Mouse (Mus musculus) heart, postnatal 36 days (tissue): ENCODE data around the gene Olfr676. TPM values are rescaled to one million over a fixed set of nuclear protein-coding genes. Genes with fewer than 3 reads are reported as not detected.
"Not testable (repeated sequence)": the region's sequence is repeated elsewhere in the genome, so short reads cannot be mapped to it uniquely, and the experiment has no call there.

ENCODE experiments used
- DNase-seq, 2 experiments: peaks; one replicate each; pipeline ENCODE4 v3.0.0; 2021 to 2022
- intact Hi-C: fragments of 180-260 bp; cut with DNase I; formaldehyde crosslinking; loops from one replicate; pipeline ENCODE4 v1.15.1; 2025
- total RNA-seq, 2 experiments: library from RNA; stranded (reverse); gene quantifications; 2 replicates each; pipeline ENCODE4 v1.2.3; 2021

Gene Olfr676
- not detected for total RNA-seq

DNA sequence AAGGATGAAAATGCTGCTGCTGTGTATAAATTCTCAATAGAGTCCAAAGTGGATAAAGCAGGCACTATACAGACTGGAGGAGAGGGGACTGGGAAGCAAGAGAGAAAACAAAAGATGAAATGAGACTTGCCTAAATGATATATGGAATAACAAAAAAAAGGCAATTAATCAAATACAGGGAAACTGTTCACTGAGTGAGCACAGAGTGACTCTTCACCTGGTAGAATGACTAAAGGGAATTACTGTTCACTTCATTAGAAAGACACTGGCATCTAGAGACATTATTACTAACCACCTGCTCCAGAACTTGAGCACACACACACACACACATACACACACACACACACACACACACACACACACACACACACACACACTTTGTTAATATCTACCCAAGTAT is at the start of gene Olfr676:
Gene Olfr676 (plus strand): TSS at position 301 of the 400 bp plus-strand sequence.
- intact Hi-C loops, result no loop called here
- DNase-seq, result no peak

- no peak for DNase-seq
- intact Hi-C loops, result no loop called here
Observed at GRCm38 (mm10) chr7:105001929-105002328, 30.6 kb upstream of the Olfr676 start, which contains the start of gene Olfr672. TSS of gene Olfr672 (minus strand) at chr7:105002029.

DNA sequence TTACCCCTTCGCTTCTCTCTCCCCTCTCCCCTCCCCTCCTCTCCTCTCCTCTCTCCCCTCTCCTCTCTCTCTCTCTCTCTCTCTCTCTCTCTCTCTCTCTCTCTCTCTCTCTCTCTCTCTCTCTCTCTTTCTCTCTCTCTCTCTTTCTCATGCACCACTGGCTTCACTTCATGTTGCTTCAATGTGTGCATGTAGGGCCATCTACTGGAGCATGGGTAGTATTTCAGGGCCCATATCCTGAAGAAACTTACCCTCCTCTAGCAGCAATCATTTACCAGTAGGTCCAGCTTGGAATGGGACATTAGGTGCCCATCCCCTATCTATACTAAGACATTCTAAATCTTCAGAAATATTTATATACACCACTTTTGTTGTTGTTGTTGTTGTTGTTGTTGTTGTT is 10.0 kb upstream of the Olfr676 start:
- no peak for DNase-seq
- intact Hi-C loops, result no loop called here

DNA sequence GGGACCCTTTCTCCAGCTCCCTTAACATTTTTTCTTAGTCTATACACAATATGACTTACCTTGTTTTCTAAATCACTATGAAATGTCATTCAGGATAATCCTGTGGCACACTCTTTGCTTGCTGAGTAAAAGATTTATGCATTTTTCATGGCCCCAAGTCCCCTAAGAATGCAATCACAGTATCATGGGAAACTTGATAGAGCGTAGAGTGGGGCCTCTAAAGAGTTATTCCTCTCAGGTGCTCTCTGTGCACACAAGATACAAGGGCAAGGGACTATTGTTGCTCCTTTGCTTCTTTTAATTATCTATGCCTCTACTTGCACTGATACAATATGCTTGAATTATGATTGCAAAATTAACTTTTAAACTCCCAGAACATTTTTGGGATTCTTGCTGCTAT is 4.1 kb upstream of the Olfr676 start, which contains the start of gene Olfr675:
Gene Olfr675 (minus strand): TSS at position 101 of the 400 bp plus-strand sequence.
- no peak for DNase-seq
- intact Hi-C loops, result no loop called here

DNA sequence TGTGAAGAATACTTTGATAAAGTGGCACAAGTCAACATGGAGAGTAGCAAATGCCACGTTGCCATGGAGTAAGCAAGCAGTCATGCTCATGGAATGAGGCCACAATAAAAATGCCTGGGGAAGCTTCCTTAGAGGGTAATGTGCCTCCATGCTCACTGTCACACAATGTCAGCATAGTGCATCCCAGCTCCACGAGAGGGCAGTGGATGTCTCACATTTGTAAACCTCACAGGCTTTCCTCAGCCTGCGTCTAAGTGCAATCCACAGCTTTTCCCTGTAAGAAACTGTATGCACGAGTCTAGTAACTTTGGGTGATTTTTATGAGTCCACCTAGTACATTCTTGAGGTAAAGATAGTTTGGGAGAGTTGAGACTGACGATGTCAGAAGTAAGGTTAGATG is 1.3 kb downstream of the Olfr676 start:
- DNase-seq, intact Hi-C loops: not testable (repeated sequence)

- no peak for DNase-seq
- intact Hi-C loops, result no loop called here
Observed at GRCm38 (mm10) chr7:105058951-105059350, 26.5 kb downstream of the Olfr676 start.

DNA sequence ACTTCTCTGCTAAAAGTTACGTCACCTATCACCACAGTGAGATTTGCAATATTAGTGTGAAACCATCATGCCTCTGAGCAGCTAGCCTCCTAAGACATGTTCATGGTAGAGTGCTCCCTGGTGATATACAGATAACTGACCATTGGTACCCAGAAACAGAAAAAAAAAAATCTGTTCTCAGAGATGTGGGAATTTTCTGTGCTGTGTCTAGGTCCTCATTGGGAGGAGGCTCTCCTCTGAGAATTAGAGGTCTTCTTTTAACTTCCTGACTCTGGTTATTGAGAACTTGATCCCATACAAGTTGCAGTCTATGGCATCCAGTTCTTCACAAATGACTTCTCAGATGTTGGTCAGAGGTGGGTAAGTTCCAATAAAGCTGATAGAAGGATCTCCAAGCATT is 31.7 kb downstream of the Olfr676 start, which contains the start of gene Olfr678:
Gene Olfr678 (plus strand): TSS at position 301 of the 400 bp plus-strand sequence.
- no peak for DNase-seq
- intact Hi-C loops, result no loop called here

GRCm38 (mm10) chr7:105080905-105081304 is 48.4 kb downstream of the Olfr676 start, which contains the start of gene Olfr679:
TSS of gene Olfr679 (plus strand) at chr7:105081205.
- intact Hi-C loops, result no loop called here

More at GRCm38 (mm10) chr7:105080905-105081304, 48.4 kb downstream of the Olfr676 start, which contains the start of gene Olfr679:
- DNase-seq, result no peak

Other genes starting within 250 kb of the Olfr676 start
- not detected for gene Usp17lb, start 190.1 kb upstream of the Olfr676 start, total RNA-seq
- not detected for gene Usp17la, start 175.7 kb upstream of the Olfr676 start, total RNA-seq
- not detected for gene Olfr665, start 154.7 kb upstream of the Olfr676 start, total RNA-seq
- gene Olfr666, start 136.7 kb upstream of the Olfr676 start, total RNA-seq, result not detected
- not detected for gene Olfr667, start 111.2 kb upstream of the Olfr676 start, total RNA-seq
- gene Olfr668, start 104.6 kb upstream of the Olfr676 start, total RNA-seq, result not detected
- not detected for gene Olfr669, start 98.5 kb upstream of the Olfr676 start, total RNA-seq
- not detected for gene Olfr670, start 70.1 kb upstream of the Olfr676 start, total RNA-seq
- gene Olfr671, start 53.6 kb upstream of the Olfr676 start, total RNA-seq, result not detected
- gene Olfr672, start 30.7 kb upstream of the Olfr676 start, total RNA-seq, result not detected
- gene Olfr675, start 4.2 kb upstream of the Olfr676 start, total RNA-seq, result not detected
- not detected for gene Olfr677, start 18.7 kb downstream of the Olfr676 start, total RNA-seq
- not detected for gene Olfr678, start 31.8 kb downstream of the Olfr676 start, total RNA-seq
- not detected for gene Olfr679, start 48.5 kb downstream of the Olfr676 start, total RNA-seq
- gene Olfr680-ps1, start 60.1 kb downstream of the Olfr676 start, total RNA-seq, result not detected
- gene Olfr681, start 84.1 kb downstream of the Olfr676 start, total RNA-seq, result not detected
- gene Olfr683, start 114.3 kb downstream of the Olfr676 start, total RNA-seq, result not detected
- gene Olfr684, start 131.0 kb downstream of the Olfr676 start, total RNA-seq, result not detected
- gene Olfr685, start 153.3 kb downstream of the Olfr676 start, total RNA-seq, result not detected
- not detected for gene Olfr686, start 174.8 kb downstream of the Olfr676 start, total RNA-seq